Mouse (Mus musculus) natural killer cell, adult 2 months (primary cell): Measurements from ENCODE around the gene Il27ra.
A peak's percentile ranks its signal among the peaks of the same experiment; 100 is the strongest.
"Not testable (repeated sequence)": the region's sequence is repeated elsewhere in the genome, so short reads cannot be mapped to it uniquely, and the experiment has no call there.

Experiments
- DNase-seq, 2 experiments: peaks; one replicate each; pipeline ENCODE4 v3.0.0; 2022; ENCODE audit warnings: low spot score in 2 of 2

Gene Il27ra

GRCm38 (mm10) chr8:83996567-83997505 lies 45.6 kb downstream of the Il27ra start:
- DNase-seq, result peak; percentile 41 to 61

- DNase-seq, result no peak
These were observed 46.4 kb downstream of the Il27ra start for GRCm38 (mm10) chr8:83995973-83996372.

DNA sequence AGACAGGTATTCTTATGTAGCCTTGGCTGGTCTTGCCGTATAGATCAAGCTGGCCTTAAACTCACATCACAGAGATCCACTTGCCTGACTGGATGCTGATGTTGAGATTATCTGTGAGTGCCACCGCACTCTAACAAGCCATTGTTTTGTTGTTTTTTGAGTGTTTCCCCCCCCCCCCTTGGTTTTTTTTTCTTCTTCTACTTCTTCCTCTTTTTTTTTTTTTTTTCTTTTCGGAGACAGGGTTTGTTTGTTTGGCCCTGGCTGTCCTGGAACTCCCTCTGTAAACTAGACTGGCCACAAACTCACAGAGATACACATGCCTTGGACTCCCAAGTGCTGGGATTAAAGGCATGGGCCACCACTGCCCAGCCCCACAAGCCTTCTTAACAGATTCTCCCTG lies 48.4 kb downstream of the Il27ra start:
- DNase-seq, result no peak

DNA sequence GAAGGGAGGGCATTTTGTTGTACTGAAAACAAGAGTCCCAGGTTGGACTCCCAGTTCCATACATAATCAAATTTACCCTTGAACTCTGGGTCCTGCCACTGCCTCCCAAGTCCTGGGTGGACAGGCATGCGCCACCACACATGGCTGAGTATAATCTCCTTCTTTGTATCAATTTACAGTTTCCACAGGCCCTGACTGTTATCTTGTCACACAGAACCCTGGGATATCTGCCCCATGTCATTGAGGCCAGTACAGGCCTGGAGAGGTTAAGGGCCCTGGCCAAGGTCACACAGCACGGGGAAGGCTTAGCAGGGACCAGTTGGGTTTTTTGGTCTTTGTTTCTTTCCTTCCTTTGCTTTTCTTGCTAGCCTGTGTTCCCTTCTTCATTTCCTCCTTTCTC lies 49.9 kb downstream of the Il27ra start:
- DNase-seq, result no peak

DNA sequence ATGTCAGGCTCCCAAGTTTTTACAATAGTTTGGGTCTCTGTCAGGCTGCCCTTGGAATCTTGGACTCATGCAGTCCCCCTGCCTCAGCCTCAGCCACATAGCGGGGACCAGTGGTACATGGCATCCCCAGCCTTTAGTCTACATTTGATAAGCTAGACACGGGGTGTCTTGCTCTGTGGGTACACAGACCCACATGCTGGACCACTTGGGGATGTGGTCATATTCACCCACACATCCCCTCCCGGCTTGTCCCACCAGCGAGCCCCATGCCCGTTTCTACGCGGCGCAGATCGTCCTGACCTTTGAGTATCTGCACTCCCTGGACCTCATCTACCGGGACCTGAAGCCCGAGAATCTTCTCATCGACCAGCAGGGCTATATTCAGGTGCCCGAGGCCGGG lies 52.2 kb downstream of the Il27ra start:
- no peak for DNase-seq

- no peak for DNase-seq
These were observed 53.1 kb downstream of the Il27ra start for GRCm38 (mm10) chr8:83989243-83989642.

DNA sequence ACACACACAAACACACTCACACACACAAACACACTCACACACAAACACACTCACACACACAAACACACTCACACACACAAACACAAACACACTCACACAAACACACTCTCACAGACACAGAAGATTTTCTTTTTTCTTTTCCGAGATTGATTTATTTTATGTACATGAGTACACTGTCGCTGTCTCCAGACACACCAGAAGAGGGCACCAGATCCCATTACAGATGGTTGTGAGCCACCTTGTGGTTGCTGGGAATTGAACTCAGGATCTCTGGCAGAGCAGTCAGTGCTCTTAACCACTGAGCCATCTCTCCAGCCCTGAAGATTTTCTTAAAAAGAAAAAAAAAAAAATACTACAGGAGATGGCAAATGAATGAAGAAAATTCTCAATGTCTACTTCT lies 59.2 kb downstream of the Il27ra start:
- not testable (repeated sequence) for DNase-seq

DNA sequence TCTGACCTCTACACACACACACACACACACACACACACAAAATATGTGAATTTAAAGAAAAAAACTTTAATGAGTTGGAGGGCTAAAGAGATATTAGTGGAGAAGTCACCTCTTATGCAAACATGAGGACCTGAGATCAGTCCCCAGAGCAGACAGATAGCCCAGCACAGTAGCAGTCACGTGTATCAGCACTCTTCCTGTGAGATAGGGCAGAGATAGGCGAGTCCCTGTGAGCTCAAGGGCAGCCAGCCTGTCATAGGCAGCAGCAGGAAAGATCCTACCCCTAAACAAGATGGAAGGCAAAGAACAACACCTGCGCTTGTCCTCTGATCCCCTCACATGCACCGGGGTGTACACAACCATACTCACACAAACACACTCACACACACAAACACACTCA lies 59.9 kb downstream of the Il27ra start:
- DNase-seq, result no peak

- no peak for DNase-seq
These were observed 60.9 kb downstream of the Il27ra start for GRCm38 (mm10) chr8:83981533-83981932.

GRCm38 (mm10) chr8:83980845-83981244 lies 61.5 kb downstream of the Il27ra start:
- DNase-seq, result no peak
